9 mouse cellular contexts compared by ENCODE assay signal in the genomic region with DNA sequence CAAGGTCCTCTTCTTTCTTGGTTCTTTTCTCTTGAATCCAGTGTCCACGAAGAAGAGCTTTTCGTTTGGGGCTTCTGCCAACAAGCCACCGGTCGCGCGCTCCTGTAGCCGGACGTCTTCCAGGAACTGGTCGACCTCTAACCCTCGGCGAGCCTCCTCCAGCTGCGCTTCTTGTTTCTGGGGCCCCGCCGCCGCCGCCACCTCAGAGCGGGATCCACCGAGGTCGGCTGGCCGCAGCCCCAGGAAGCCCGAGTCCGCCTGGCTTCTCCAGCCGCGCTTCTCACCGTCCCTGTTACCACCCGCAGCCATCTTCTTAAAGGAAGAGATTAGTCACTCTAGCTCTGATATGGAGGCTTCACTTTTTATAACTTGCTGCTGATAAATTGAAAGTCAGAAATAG.
A peak's percentile ranks its signal among the peaks of the same experiment; 100 is the strongest.
DNase-seq lines count a peak whose midpoint lies in the region; ATAC-seq lines count a peak whose summit lies in the region.
"Had no signal": no experiment of that assay in that cellular context is flagged by ENCODE, and none has a peak within 500 bp of the region (broad histone marks: within the 10 kb centered on the region; RNA-seq: fewer than 3 reads in every experiment).

No protein-coding gene starts in this region.

- no peak for ATAC-seq in liver, embryonic 15.5 days (ENCODE audit: insufficient read depth)
- ATAC-seq in cerebellum, adult (ENCODE audit: insufficient number of reproducible peaks, low FRiP score, low TSS enrichment): no peak

- no peaks in the 10 kb centered on the region for H3K9me3 ChIP-seq in liver, embryonic 15.5 days (replicated peaks)

- peak overlapping the region; percentile 18 for H3K4me2 ChIP-seq in liver, embryonic 15.5 days

- peak overlapping the region; percentile 41 for H3K4me3 ChIP-seq in brown adipose tissue, adult 24 weeks (ENCODE audit: insufficient read depth, low read depth, low read length)
- no peak overlapping the region for H3K4me3 ChIP-seq in liver, embryonic 15.5 days (replicated peaks)
- H3K4me3 ChIP-seq: myocyte had no signal

- H3K27me3 ChIP-seq in liver, embryonic 15.5 days: no peaks in the 10 kb centered on the region

- peak; percentile 3 to 7 for DNase-seq in cerebellum, postnatal 10 days
- no peak for DNase-seq in cerebellum, adult 9-11 months
- DNase-seq in heart, postnatal 4 days: peak; percentile 8
- DNase-seq in left cerebral cortex, adult 18-20 months (ENCODE audit: low spot score in 2 of 2): no peak
- DNase-seq in spleen, postnatal 14 days (ENCODE audit: low spot score in 2 of 2): no peak

- WGBS in liver, embryonic 15.5 days (ENCODE audit: insufficient replicate concordance): 17% methylated on average over 26 of the region's 26 CpGs

- no peaks in the 10 kb centered on the region for H3K36me3 ChIP-seq in liver, embryonic 15.5 days (replicated peaks)

- no peak overlapping the region for H3K27ac ChIP-seq in brown adipose tissue, adult 24 weeks (replicated peaks; ENCODE audit: low read depth, low read length)
- H3K27ac ChIP-seq in liver, embryonic 15.5 days (replicated peaks): no peak overlapping the region

- H3K9ac ChIP-seq in liver, embryonic 15.5 days: no peak overlapping the region

- H3K4me1 ChIP-seq in brown adipose tissue, adult 24 weeks (ENCODE audit: control insufficient read depth, insufficient read depth, insufficient read length, low read length): no peaks in the 10 kb centered on the region
- no peaks in the 10 kb centered on the region for H3K4me1 ChIP-seq in liver, embryonic 15.5 days (replicated peaks)

Comparison
In these comparisons a context has a peak if more than half of its experiments do, and no peak if none do; other contexts are left out.
1. DNase-seq: peak in cerebellum, postnatal 10 days (2 of 2) and heart, postnatal 4 days (single experiment); none in cerebellum, adult 9-11 months (single experiment), left cerebral cortex, adult 18-20 months (0 of 2) and spleen, postnatal 14 days (0 of 2).